Mouse (Mus musculus) liver, embryonic 15.5 days (tissue): ENCODE measurements at regions not wholly inside any gene's neighbourhood (a gene's known extent, or its start where the extent isn't known, plus 50 kb on each side); places are given as distances from the start of the nearest gene placed in this dataset.

Source experiments
- ATAC-seq: fragments of 200-750 bp; cut with Nextera tagmentation; 2 replicates; pipeline ENCODE4 v1.8.0; 2017; ENCODE audit warnings: moderate number of reproducible peaks, mild to moderate bottlenecking, moderate library complexity; ENCODE audit not compliant: insufficient read depth
- H3K27ac ChIP-seq: fragments of 300-500 bp; sonication (generic); replicated peaks from 2 replicates; pipeline ENCODE4 v1.5.1; 2015; ENCODE audit warnings: mild to moderate bottlenecking, inconsistent platforms
- H3K27me3 ChIP-seq: fragments of 300-500 bp; sonication (generic); 2 replicates; pipeline ENCODE4 v1.6.1; 2015; ENCODE audit warnings: mild to moderate bottlenecking, inconsistent platforms
- H3K36me3 ChIP-seq: fragments of 300-500 bp; sonication (generic); replicated peaks from 2 replicates; pipeline ENCODE4 v1.6.1; 2015; ENCODE audit warnings: moderate library complexity, mild to moderate bottlenecking, inconsistent platforms
- H3K4me1 ChIP-seq: fragments of 300-500 bp; sonication (generic); replicated peaks from 2 replicates; pipeline ENCODE4 v1.6.1; 2015; ENCODE audit warnings: inconsistent platforms
- H3K4me2 ChIP-seq: fragments of 300-500 bp; sonication (generic); 2 replicates; pipeline ENCODE4 v1.6.1; 2015; ENCODE audit warnings: moderate library complexity, mild to moderate bottlenecking, inconsistent platforms
- H3K4me3 ChIP-seq: fragments of 300-500 bp; sonication (generic); replicated peaks from 2 replicates; pipeline ENCODE4 v1.5.1; 2015; ENCODE audit warnings: mild to moderate bottlenecking, inconsistent platforms
- H3K9ac ChIP-seq: fragments of 300-500 bp; sonication (generic); 2 replicates; pipeline ENCODE4 v1.6.1; 2015; ENCODE audit warnings: moderate library complexity, mild to moderate bottlenecking, inconsistent platforms
- H3K9me3 ChIP-seq: fragments of 300-500 bp; sonication (generic); replicated peaks from 2 replicates; pipeline ENCODE4 v1.6.1; 2016; ENCODE audit warnings: inconsistent platforms
- WGBS: fragments of 180-500 bp; shearing (Covaris S2); methylation state at CpG from one replicate; pipeline ENCODE4 v1.1.7; 2015; ENCODE audit warnings: mixed read lengths; ENCODE audit not compliant: insufficient replicate concordance; 5-methylcytosine and 5-hydroxymethylcytosine counted together

DNA sequence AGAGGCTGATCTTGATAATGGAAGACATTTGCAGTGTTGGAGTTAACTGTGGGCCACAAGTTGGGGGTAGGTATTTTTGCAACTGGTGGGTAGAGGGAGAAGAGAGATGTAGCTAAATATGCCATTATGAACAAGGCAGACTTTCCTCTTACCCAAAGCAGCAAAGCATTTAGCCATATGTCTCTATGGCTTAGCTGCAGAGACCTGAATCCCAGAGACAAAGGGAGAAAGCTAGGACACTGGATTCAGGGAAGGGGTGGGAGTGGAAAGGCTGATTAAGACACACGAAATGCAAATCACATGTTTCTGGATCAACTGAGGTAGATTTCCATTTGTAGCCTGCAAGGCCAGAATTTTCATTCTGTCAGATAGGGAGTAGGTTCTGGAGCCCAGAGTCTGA, 129.8 kb downstream of the En1 start:
- WGBS: 29% methylated on average over 1 of the region's 1 CpGs
- no peak overlapping the region for H3K27ac ChIP-seq
- no peak overlapping the region for H3K4me2 ChIP-seq
- no peak overlapping the region for H3K9ac ChIP-seq
- no peaks in the 10 kb centered on the region for H3K4me1 ChIP-seq
- H3K27me3 ChIP-seq: no peaks in the 10 kb centered on the region
- ATAC-seq: no peak
- no peaks in the 10 kb centered on the region for H3K36me3 ChIP-seq
- H3K9me3 ChIP-seq: no peaks in the 10 kb centered on the region
- H3K4me3 ChIP-seq: no peak overlapping the region

DNA sequence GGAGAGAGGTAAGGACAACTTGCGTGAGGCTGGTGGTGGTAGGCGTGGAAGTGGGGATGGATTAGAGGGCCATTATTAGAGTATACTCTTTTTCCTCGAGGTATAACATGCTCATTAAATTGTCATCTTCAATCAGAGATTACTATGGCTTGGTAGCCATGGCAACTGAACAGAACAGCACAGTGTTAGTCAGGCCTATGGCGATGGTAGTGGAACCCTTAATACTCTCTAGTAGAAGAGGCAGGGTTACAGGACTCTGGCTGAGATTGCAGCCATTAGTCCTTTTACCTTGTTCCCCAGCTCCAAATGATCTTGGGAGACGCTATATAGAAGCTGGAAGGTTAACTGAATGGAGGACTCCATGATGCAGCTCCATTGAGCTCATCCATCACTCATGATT, 131.5 kb downstream of the En1 start:
- H3K36me3 ChIP-seq: no peaks in the 10 kb centered on the region
- 69% methylated on average over 5 of the region's 5 CpGs for WGBS
- no peaks in the 10 kb centered on the region for H3K4me1 ChIP-seq
- H3K4me2 ChIP-seq: no peak overlapping the region
- no peak overlapping the region for H3K9ac ChIP-seq
- H3K9me3 ChIP-seq: no peaks in the 10 kb centered on the region
- no peak for ATAC-seq
- no peak overlapping the region for H3K27ac ChIP-seq
- no peak overlapping the region for H3K4me3 ChIP-seq
- H3K27me3 ChIP-seq: no peaks in the 10 kb centered on the region

DNA sequence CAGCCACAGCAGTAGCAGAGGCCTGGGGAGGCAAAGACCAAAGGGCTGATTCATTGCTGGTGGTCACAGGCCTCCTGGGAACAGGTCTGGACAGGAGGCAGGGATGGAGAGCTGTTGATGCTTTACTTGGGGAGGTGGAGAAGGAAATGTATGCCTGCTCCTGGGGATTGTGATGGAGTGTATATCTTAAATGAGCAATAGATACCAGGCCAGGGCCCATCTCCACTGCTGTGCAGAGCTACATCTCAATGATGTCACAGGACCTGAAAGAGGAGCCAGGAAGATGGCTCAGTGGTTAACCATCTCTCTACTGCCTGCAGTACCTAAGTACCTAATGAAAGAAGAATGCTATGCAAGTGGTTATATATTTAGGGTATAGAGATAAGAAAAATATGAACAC, 132.6 kb downstream of the En1 start:
- Histone ChIP-seq H3K9ac (no peak overlapping the region), H3K4me1 (no peaks in the 10 kb centered on the region), H3K9me3 (no peaks in the 10 kb centered on the region), H3K27me3 (no peaks in the 10 kb centered on the region), H3K4me2 (no peak overlapping the region), H3K27ac (no peak overlapping the region), H3K36me3 (no peaks in the 10 kb centered on the region), H3K4me3 (no peak overlapping the region)
- ATAC-seq: no peak

DNA sequence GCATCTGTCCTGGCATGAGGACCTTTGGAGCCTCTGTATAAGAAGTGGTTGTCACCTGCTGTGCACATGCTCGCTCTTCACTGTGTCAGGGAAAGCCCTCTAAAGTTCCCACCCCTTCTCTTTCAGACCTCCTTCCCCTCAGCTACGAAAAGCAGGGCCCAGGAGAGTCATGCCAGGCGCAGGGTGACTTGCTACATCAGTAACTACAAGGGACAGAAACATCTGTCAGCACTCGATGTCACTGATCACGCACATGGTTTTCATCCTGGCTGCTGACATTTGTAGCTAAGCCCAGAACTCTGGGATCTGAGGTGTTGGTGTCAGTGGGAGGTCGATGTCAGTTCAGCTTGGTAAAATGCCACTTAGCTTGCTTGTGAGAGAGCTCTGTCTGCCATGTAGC, 137.3 kb downstream of the En1 start:
- H3K27me3 ChIP-seq: no peaks in the 10 kb centered on the region
- no peaks in the 10 kb centered on the region for H3K36me3 ChIP-seq
- H3K27ac ChIP-seq: no peak overlapping the region
- no peak overlapping the region for H3K9ac ChIP-seq
- WGBS: 45% methylated on average over 6 of the region's 6 CpGs
- H3K4me2 ChIP-seq: no peak overlapping the region
- no peaks in the 10 kb centered on the region for H3K4me1 ChIP-seq
- no peaks in the 10 kb centered on the region for H3K9me3 ChIP-seq
- no peak for ATAC-seq
- no peak overlapping the region for H3K4me3 ChIP-seq

DNA sequence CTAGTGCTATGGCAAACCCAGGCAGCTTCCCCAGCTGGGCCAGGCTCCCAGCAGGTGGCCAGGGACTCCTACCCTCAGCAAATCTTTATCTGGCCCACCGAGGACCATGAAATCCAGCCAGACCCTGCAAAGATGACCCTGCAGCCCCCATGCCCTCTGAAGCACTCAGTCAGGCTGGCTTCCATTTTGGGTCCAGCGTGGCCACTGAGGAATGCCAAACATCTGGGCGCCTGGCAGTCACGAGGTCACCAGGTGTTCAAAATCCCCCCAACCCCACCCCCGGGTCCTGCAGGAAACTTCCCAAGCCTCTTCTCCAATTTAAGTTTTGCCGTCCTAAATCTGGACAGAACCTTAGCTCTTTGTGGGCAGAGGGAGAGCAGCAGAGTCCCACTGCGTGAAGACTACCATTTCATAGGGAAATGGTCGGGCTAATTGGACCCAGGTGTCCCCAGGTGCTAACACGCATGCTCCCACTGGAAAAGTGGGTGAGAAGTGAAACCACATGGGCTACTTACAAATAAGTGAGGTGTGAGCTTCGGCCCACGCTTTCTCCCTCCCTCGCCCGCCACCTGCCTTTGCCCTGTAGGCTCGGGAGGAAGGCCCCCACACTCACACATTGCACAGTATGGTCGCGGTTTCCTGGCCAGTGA, 139.0 kb downstream of the En1 start:
- H3K27me3 ChIP-seq: no peaks in the 10 kb centered on the region
- no peaks in the 10 kb centered on the region for H3K36me3 ChIP-seq
- no peaks in the 10 kb centered on the region for H3K4me1 ChIP-seq
- no peak overlapping the region for H3K27ac ChIP-seq
- H3K9me3 ChIP-seq: no peaks in the 10 kb centered on the region
- H3K4me3 ChIP-seq: no peak overlapping the region
- ATAC-seq: no peak
- 73% methylated on average over 16 of the region's 16 CpGs for WGBS
- H3K4me2 ChIP-seq: no peak overlapping the region
- no peak overlapping the region for H3K9ac ChIP-seq

DNA sequence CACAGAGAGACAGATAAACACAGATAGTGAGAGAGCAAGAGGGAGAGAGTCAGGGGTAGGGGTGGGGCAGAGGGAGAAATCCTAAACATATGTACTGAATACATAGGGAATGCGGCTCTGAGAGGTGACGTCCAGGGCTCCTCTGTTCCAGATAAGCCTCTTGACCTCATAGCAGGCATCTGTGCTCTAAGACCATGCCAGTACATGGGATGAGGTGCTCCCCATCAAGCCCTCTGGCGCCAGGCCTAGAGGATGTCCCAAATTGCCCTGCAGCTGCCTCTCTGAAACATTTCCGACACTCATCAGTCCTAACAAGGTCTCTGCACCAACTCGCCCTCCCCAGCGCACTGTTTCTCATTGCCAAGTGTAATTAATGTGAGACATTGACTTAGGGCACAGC, 146.7 kb downstream of the En1 start:
- Histone ChIP-seq H3K4me1 (no peaks in the 10 kb centered on the region), H3K4me2 (no peak overlapping the region), H3K9me3 (no peaks in the 10 kb centered on the region), H3K27ac (no peak overlapping the region), H3K4me3 (no peak overlapping the region), H3K36me3 (no peaks in the 10 kb centered on the region), H3K27me3 (no peaks in the 10 kb centered on the region), H3K9ac (no peak overlapping the region)
- no peak for ATAC-seq
- 58% methylated on average over 6 of the region's 6 CpGs for WGBS

DNA sequence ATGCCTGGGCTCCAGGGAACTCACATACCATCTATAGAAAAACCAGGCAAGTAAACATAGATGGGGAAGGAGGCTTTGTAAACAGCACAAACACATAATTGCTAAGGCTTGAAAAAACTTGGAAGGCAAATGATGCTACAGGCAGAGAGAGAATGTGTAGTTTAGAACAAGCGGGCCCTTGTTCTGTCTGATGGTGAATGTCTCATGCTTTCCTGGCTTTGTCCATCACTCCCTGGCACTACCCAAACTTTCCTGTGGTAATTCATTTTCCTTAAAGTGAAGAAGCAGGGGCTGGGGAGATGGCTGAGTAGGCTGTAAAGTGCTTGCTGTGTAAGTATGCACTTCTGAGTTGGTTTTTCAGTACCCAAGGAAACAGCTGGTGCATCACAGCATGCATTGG, 151.2 kb downstream of the En1 start:
- Histone ChIP-seq H3K36me3 (no peaks in the 10 kb centered on the region), H3K4me2 (no peak overlapping the region), H3K9ac (no peak overlapping the region), H3K9me3 (no peaks in the 10 kb centered on the region), H3K4me1 (no peaks in the 10 kb centered on the region), H3K4me3 (no peak overlapping the region), H3K27ac (no peak overlapping the region), H3K27me3 (no peaks in the 10 kb centered on the region)
- no peak for ATAC-seq
- 61% methylated on average over 1 of the region's 1 CpGs for WGBS

DNA sequence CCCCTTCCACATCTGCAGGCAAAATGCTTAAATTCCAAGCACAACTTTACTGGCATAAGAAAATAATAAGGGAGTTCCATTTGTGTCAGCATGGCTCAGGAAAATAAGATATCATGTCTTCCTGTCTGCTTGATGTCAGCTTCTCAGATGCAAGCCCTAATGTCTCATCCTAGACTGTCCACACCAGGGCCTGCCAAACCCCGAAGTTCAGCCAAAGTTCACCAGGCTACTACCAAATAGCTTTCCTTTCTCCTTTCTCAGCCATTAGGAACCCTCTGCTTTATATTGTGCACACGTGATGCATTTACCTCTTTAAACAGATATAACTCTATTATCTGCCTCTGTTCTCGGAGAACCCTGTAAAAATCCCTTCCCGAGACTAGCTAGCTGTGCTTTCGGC, 152.1 kb downstream of the En1 start:
- ATAC-seq: no peak
- Histone ChIP-seq H3K4me1 (no peaks in the 10 kb centered on the region), H3K27ac (no peak overlapping the region), H3K9me3 (no peaks in the 10 kb centered on the region), H3K27me3 (no peaks in the 10 kb centered on the region), H3K4me2 (no peak overlapping the region), H3K4me3 (no peak overlapping the region), H3K36me3 (no peaks in the 10 kb centered on the region), H3K9ac (no peak overlapping the region)
- WGBS: 56% methylated on average over 5 of the region's 5 CpGs

DNA sequence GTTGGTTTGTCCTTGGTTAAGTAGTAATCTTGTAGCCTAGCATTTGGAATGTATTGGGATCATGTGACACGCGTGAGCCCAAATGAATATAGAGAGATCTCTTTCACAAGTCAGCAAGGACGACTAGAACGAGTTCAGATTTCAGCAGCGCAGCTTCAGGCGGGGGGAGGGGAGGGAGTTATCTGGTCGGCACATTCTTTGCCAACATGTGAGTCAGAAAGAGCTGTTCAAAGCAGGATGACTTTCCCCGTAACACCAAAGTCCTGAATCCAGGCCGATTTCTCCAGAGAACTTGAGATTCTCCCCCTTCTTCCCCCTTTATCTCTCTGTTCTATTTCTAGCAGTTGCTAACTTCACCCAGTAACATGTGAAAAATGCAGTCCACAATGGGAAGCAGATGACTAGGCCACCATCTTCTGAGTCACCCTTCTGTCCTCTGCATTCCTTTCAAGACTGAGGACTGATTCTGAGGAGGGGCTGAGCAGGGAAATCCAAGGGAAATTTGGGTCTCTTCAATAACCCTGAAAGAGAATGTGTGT, 155.1 kb downstream of the En1 start:
- ATAC-seq: no peak
- no peaks in the 10 kb centered on the region for H3K27me3 ChIP-seq

DNA sequence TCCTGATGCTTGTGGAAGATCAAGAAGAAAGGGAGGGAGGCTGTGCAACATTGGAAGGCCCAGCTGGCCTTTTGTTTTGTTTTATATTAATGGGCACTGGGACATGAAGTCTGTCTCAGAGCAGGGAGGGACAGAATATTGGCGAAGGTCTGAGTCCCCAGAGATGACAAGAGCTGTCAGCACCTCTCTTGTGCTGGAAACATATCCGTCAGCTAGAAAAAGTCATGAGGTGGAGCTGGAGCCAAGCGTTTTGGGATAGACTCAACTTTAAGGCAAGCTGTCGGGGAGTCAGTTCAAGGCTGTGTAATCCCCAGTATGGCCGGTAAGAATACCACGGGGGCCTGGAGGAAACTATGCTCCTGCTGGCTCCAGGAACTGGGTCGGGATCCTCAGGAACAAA, 156.0 kb downstream of the En1 start:
- Histone ChIP-seq H3K4me2 (no peak overlapping the region), H3K4me3 (no peak overlapping the region), H3K27ac (no peak overlapping the region), H3K36me3 (no peaks in the 10 kb centered on the region), H3K9me3 (no peaks in the 10 kb centered on the region), H3K4me1 (no peaks in the 10 kb centered on the region), H3K9ac (no peak overlapping the region), H3K27me3 (no peaks in the 10 kb centered on the region)
- 54% methylated on average over 7 of the region's 7 CpGs for WGBS
- no peak for ATAC-seq

More for the DNA sequence above, 155.1 kb downstream of the En1 start:
- Histone ChIP-seq H3K4me3 (no peak overlapping the region), H3K4me1 (no peaks in the 10 kb centered on the region), H3K4me2 (no peak overlapping the region), H3K9ac (no peak overlapping the region), H3K27ac (no peak overlapping the region), H3K36me3 (no peaks in the 10 kb centered on the region), H3K9me3 (no peaks in the 10 kb centered on the region)
- 57% methylated on average over 9 of the region's 9 CpGs for WGBS

DNA sequence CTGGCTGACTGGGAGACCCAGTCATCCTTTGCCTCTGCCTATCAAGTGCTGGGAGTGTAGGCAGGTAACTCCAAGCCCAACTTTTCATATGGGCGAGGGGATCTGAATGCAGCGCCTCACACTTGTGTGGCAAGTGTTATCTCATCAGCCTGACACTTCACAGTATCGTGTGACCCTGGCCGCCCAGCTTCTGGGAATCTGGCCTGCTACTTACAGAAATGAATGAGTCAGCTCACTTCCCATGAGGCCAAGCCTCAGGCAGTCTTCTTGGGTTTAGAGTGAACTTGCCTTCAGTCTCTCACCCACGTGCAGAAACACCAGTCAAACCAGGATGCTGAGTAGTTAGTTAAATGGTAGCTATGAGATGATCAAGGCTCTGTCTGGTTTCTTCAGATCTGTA, 156.5 kb downstream of the En1 start:
- H3K4me3 ChIP-seq: no peak overlapping the region
- no peak overlapping the region for H3K4me2 ChIP-seq
- no peak for ATAC-seq
- no peaks in the 10 kb centered on the region for H3K36me3 ChIP-seq
- H3K9ac ChIP-seq: no peak overlapping the region
- no peaks in the 10 kb centered on the region for H3K9me3 ChIP-seq
- no peaks in the 10 kb centered on the region for H3K27me3 ChIP-seq
- no peak overlapping the region for H3K27ac ChIP-seq
- H3K4me1 ChIP-seq: no peaks in the 10 kb centered on the region
- 51% methylated on average over 5 of the region's 5 CpGs for WGBS

DNA sequence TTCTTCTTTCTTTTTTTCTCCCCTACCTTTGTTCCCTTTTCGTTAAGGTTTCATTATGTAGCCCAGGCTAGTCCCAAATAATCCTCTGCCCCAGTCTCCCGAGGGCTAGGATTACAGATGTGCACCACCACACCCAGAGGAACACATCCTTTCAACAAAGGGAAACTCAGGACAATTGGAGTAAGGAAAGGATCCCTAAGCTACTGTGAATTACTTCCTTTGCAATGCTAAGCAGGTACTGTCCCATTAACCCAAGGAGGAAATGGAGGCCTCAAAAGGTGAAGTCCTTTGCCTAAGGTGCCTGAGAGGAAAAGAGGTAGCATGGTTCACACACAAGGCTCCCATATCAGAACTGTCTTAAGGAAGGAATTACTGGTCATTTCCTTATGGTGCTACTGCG, 157.2 kb downstream of the En1 start:
- WGBS: 43% methylated on average over 3 of the region's 3 CpGs
- H3K27ac ChIP-seq: no peak overlapping the region
- no peak for ATAC-seq
- no peaks in the 10 kb centered on the region for H3K9me3 ChIP-seq
- no peaks in the 10 kb centered on the region for H3K36me3 ChIP-seq
- no peak overlapping the region for H3K4me3 ChIP-seq
- no peak overlapping the region for H3K9ac ChIP-seq
- H3K27me3 ChIP-seq: no peaks in the 10 kb centered on the region
- H3K4me2 ChIP-seq: no peak overlapping the region
- H3K4me1 ChIP-seq: no peaks in the 10 kb centered on the region
